Mouse (Mus musculus) stomach, embryonic 15.5 days (tissue): ENCODE measurements around the gene Hoxd12. TPM values are rescaled to one million over a fixed set of nuclear protein-coding genes. Genes with fewer than 3 reads are reported as not detected.

Source experiments
- ATAC-seq: fragments of 200-750 bp; cut with Nextera tagmentation; 2 replicates; pipeline ENCODE4 v1.8.0; 2017; ENCODE audit warnings: low read depth, moderate number of reproducible peaks, moderate TSS enrichment; ENCODE audit not compliant: insufficient read depth, low FRiP score
- H3K27ac ChIP-seq: fragments of 300-500 bp; sonication (generic); 2 replicates; pipeline ENCODE4 v1.5.1; 2015; ENCODE audit warnings: mild to moderate bottlenecking, inconsistent platforms
- H3K27me3 ChIP-seq: fragments of 300-500 bp; sonication (generic); replicated peaks from 2 replicates; pipeline ENCODE4 v1.6.1; 2015; ENCODE audit warnings: inconsistent platforms
- H3K36me3 ChIP-seq: fragments of 300-500 bp; sonication (generic); 2 replicates; pipeline ENCODE4 v1.6.1; 2015; ENCODE audit warnings: inconsistent platforms
- H3K4me1 ChIP-seq: fragments of 300-500 bp; sonication (generic); 2 replicates; pipeline ENCODE4 v1.6.1; 2015; ENCODE audit warnings: inconsistent platforms
- H3K4me2 ChIP-seq: fragments of 300-500 bp; sonication (generic); 2 replicates; pipeline ENCODE4 v1.6.1; 2015; ENCODE audit warnings: mild to moderate bottlenecking, inconsistent platforms
- H3K4me3 ChIP-seq: fragments of 300-500 bp; sonication (generic); replicated peaks from 2 replicates; pipeline ENCODE4 v1.5.1; 2015; ENCODE audit warnings: inconsistent platforms
- H3K9ac ChIP-seq: fragments of 300-500 bp; sonication (generic); 2 replicates; pipeline ENCODE4 v1.6.1; 2015; ENCODE audit warnings: inconsistent platforms
- H3K9me3 ChIP-seq: fragments of 300-500 bp; sonication (generic); 2 replicates; pipeline ENCODE4 v1.6.1; 2016; ENCODE audit warnings: inconsistent platforms
- WGBS: fragments of 180-500 bp; shearing (Covaris S2); methylation state at CpG from one replicate; pipeline ENCODE4 v1.1.7; 2015; 5-methylcytosine and 5-hydroxymethylcytosine counted together
- polyA plus RNA-seq: library from polyadenylated mRNA; unstranded; fragments of >200 nt; fragmentation: Nextera tagmentation; extraction: Ambion mirVana; gene quantifications from 2 replicates; pipeline ENCODE4 v1.2.1, GENCODE M21; 2015

Gene Hoxd12
- polyA plus RNA-seq, 1 experiment from 2014 or later = 0.18 TPM

DNA sequence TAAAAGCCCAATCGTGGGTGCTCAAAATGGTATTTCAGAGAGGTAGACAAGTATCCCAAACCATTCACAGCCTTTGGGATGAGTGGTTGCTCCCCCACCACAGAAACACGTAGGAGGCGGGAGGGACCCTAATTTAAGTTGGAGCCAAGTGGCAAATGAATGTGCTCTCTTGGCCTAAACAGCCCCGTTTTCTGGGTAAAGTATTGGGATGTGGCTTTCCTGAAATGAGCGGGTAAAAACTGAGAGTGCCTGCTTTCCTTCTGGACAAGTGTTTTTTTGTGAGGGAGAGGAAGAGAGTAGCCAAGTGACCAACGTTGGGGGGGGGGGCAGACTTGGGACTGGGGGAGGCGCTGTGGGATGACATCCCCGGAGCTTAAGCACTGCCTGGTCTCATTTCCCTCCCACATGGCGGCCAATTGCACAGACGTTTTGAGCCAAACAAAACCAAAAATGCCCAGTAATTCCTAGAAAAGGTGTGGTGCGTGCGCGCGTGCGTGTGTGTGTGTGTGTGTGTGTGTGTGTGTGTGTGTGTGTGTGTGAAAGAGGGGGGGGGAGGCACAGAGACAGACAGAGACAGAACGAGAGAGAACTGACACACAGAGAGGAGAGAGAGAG is 36.2 kb downstream of the Hoxd12 start:
- Histone ChIP-seq H3K4me2 (peak overlapping the region; percentile 10; the same call in 1 of the 2 replicates), H3K27ac (no peak overlapping the region), H3K9me3 (no peaks in the 10 kb centered on the region), H3K27me3 (peaks cover 94% of the 10 kb centered on the region), H3K36me3 (no peaks in the 10 kb centered on the region), H3K9ac (no peak overlapping the region), H3K4me1 (peaks cover 9% of the 10 kb centered on the region), H3K4me3 (no peak overlapping the region; the same call in 1 of the 2 replicates)
- ATAC-seq = no peak
- WGBS = 3% methylated on average over 16 of the region's 16 CpGs

DNA sequence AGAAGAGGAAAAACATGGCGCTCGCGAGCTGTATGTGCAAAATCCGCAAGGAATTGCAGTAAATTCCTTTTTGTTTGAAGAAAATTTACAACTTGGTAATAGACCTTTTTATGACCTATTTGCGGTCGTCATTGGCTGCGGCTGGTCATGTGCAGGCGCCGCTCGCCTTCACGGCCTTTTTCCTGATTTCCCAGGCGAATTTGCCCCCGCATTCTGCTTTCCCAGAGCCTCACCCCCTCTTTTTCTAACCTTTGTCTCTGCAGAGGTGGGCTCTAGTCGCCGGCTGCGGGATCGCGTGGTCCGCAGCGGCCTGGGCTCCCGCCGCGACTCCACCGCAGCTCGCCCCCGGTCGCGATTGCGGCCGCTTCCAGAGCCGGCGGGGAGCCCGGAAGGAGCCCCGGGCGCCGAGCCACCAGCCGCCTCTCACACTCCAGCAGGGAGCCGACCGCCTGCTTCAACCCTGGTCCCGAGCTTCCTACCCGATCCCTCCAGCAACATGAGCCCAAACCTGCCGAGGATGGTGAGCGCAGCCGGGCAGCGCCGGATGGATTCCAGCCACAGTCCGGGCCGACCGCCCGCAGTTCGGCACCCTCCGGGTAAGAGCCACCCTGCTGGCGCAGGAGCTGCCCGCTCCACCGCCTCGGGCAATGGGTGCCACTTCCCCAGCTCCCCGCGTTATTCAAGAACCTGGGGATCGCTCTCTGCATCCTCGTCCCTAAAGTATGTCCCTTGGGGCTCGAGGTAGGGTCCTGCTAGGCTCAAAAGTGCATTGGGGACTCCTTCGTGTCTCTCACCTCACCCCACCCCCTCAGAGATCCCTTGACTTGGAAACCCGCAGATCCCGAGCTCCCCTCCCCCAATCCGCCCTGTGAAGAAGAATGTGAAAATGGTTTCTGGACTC is 37.2 kb downstream of the Hoxd12 start, which contains the start of the genes Hoxd3 and Hoxd4:
Hoxd3 (plus strand) TSS at position 207 of the 901 bp plus-strand sequence.
Hoxd4 (plus strand) TSS at position 209 of the 901 bp plus-strand sequence.
- under 1% methylated on average over 65 of the region's 65 CpGs for WGBS

GRCm38 (mm10) chr2:74713239-74714150 is 38.7 kb downstream of the Hoxd12 start:
- Histone ChIP-seq H3K4me3 (no peak overlapping the region), H3K36me3 (no peaks in the 10 kb centered on the region), H3K27ac (no peak overlapping the region), H3K4me2 (no peak overlapping the region), H3K9me3 (no peaks in the 10 kb centered on the region), H3K27me3 (peaks cover 93% of the 10 kb centered on the region), H3K9ac (no peak overlapping the region), H3K4me1 (peaks cover 9% of the 10 kb centered on the region)
- 16% methylated on average over 19 of the region's 19 CpGs for WGBS
- no peak for ATAC-seq

More for the DNA sequence above, 37.2 kb downstream of the Hoxd12 start, which contains the start of the genes Hoxd3 and Hoxd4:
- peak within 1 kb of the TSS; percentile 46 for H3K4me2 ChIP-seq
- H3K9me3 ChIP-seq = no peaks in the 10 kb centered on the region
- no peak for ATAC-seq
- peak within 1 kb of the TSS; percentile 38 for H3K4me3 ChIP-seq
- peaks cover 9% of the 10 kb centered on the region for H3K4me1 ChIP-seq
- H3K27me3 ChIP-seq = peaks cover 94% of the 10 kb centered on the region
- H3K36me3 ChIP-seq = no peaks in the 10 kb centered on the region
- H3K9ac ChIP-seq = no peak within 1 kb of the TSS
- no peak within 1 kb of the TSS for H3K27ac ChIP-seq

DNA sequence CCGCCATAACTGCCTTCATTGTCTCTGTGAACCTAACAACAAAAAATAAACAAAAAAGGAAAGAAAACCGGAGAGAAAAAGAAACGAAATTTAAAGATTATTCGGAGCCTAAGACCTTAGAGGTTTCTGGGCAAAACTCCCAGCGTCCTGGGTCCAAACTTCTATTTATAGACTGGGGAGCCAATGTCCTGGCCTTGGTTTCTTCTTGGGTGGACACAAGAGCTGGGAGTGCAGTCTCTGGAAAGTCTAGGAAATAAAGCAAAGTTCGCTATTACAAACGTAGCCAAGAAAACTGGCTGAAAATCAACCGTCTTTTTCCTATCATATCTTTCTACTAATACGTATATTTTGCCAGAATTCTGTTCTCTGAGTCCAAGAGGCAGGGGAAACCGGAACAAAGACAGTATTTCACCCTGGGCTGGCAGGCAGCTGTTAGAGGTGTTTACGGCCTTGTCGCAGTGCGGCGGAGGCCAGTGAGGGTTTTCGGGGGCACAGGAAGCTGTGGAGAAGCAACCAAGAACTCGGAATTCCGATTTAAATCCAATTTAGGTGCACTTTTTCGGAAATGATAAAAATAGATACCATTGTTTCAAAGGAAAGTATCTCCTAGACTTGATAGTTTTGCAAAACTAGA is 39.5 kb downstream of the Hoxd12 start:
- no peak for ATAC-seq
- H3K9me3 ChIP-seq = no peaks in the 10 kb centered on the region
- peaks cover 90% of the 10 kb centered on the region for H3K27me3 ChIP-seq
- no peak overlapping the region; the same call in 1 of the 2 replicates for H3K27ac ChIP-seq
- no peaks in the 10 kb centered on the region for H3K36me3 ChIP-seq
- no peak overlapping the region for H3K4me2 ChIP-seq
- H3K4me3 ChIP-seq = no peak overlapping the region
- no peak overlapping the region for H3K9ac ChIP-seq
- 12% methylated on average over 18 of the region's 18 CpGs for WGBS
- H3K4me1 ChIP-seq = peaks cover 9% of the 10 kb centered on the region

- H3K9ac ChIP-seq = no peak overlapping the region
- no peaks in the 10 kb centered on the region for H3K36me3 ChIP-seq
- 5% methylated on average over 14 of the region's 14 CpGs for WGBS
- peaks cover 89% of the 10 kb centered on the region for H3K27me3 ChIP-seq
- no peaks in the 10 kb centered on the region for H3K9me3 ChIP-seq
- no peak for ATAC-seq
- H3K27ac ChIP-seq = no peak overlapping the region
- peaks cover 9% of the 10 kb centered on the region for H3K4me1 ChIP-seq
- no peak overlapping the region for H3K4me3 ChIP-seq
- peak overlapping the region; percentile 29 for H3K4me2 ChIP-seq
Observed at GRCm38 (mm10) chr2:74714881-74715280, 40.1 kb downstream of the Hoxd12 start.

- Histone ChIP-seq H3K9me3 (no peaks in the 10 kb centered on the region), H3K4me3 (peak overlapping the region; percentile 23; the same call in 1 of the 2 replicates), H3K4me1 (peaks cover 9% of the 10 kb centered on the region), H3K27me3 (peaks cover 89% of the 10 kb centered on the region), H3K4me2 (peak overlapping the region; percentile 53), H3K36me3 (no peaks in the 10 kb centered on the region), H3K9ac (no peak overlapping the region), H3K27ac (no peak overlapping the region)
- WGBS = 3% methylated on average over 26 of the region's 26 CpGs
- ATAC-seq = peak; percentile 66
Observed at GRCm38 (mm10) chr2:74715504-74716241, 40.9 kb downstream of the Hoxd12 start.

- Histone ChIP-seq H3K4me3 (no peak overlapping the region), H3K27me3 (peaks cover 93% of the 10 kb centered on the region), H3K4me2 (no peak overlapping the region), H3K4me1 (peaks cover 2% of the 10 kb centered on the region; the same call in 1 of the 2 replicates), H3K9me3 (no peaks in the 10 kb centered on the region), H3K36me3 (no peaks in the 10 kb centered on the region), H3K27ac (no peak overlapping the region), H3K9ac (no peak overlapping the region)
- no peak for ATAC-seq
- 22% methylated on average over 2 of the region's 2 CpGs for WGBS
Observed at GRCm38 (mm10) chr2:74720384-74720783, 45.6 kb downstream of the Hoxd12 start.

DNA sequence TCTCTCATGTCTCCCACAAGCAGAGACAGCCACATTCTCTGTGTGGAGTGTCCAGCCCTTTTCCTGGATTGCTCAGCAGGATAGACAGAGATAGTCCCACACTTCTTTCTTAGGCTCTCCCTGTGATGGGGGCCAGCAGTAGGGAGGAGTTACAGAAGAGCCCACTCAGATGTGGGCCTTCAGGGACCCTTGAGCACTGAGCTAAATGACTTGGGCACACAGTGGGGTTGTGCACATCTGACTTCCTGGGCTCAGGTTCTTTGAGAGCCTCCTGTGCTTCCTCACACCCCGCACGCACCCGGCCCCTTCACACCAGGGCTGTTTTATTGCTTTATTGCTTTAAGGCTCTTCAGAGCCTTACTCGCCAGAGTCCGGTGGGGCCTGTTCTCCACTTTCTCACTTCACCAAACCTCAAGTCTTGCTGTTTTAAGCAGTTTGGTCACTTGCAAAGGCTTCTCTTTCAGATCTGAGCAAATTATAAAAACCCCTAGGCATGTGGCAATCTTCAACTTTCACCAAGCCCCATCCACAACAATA is 46.2 kb downstream of the Hoxd12 start:
- WGBS = 36% methylated on average over 5 of the region's 5 CpGs
- Histone ChIP-seq H3K4me3 (no peak overlapping the region), H3K9me3 (no peaks in the 10 kb centered on the region), H3K4me1 (no peaks in the 10 kb centered on the region), H3K27me3 (peaks cover 93% of the 10 kb centered on the region), H3K4me2 (no peak overlapping the region), H3K9ac (no peak overlapping the region), H3K27ac (no peak overlapping the region), H3K36me3 (no peaks in the 10 kb centered on the region)
- no peak for ATAC-seq

GRCm38 (mm10) chr2:74721882-74722281 is 47.1 kb downstream of the Hoxd12 start:
- H3K27ac ChIP-seq = no peak overlapping the region
- H3K4me1 ChIP-seq = no peaks in the 10 kb centered on the region
- no peak overlapping the region for H3K4me2 ChIP-seq
- H3K9ac ChIP-seq = no peak overlapping the region
- ATAC-seq = no peak
- H3K27me3 ChIP-seq = peaks cover 93% of the 10 kb centered on the region
- H3K4me3 ChIP-seq = no peak overlapping the region
- 15% methylated on average over 6 of the region's 6 CpGs for WGBS
- H3K36me3 ChIP-seq = no peaks in the 10 kb centered on the region
- no peaks in the 10 kb centered on the region for H3K9me3 ChIP-seq

DNA sequence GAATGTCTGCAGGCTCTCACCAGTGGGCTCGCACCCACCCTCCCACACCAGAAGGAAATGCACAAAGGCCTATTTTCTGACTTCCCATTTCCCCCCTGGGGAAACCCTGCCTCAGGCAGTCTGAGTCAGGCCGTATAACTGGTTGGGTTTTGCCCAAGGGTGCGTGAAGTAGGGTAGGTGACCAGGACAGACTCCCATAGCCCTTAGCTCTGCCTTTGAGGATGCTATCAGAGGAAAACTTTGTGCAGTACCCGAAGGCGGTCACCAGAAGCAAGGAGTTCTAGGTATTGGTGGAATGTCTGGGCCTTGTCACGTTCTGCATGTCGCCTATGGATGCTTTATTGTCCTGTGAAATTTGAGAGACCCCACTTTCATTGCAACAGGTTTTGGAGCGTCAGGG is 48.1 kb downstream of the Hoxd12 start:
- no peak overlapping the region for H3K4me2 ChIP-seq

More for the DNA sequence above, 48.1 kb downstream of the Hoxd12 start:
- Histone ChIP-seq H3K4me1 (peaks cover 5% of the 10 kb centered on the region), H3K9ac (no peak overlapping the region), H3K9me3 (no peaks in the 10 kb centered on the region), H3K27me3 (peaks cover 94% of the 10 kb centered on the region), H3K27ac (no peak overlapping the region), H3K36me3 (no peaks in the 10 kb centered on the region), H3K4me3 (no peak overlapping the region)
- WGBS = 29% methylated on average over 8 of the region's 8 CpGs
- ATAC-seq = no peak
